Mouse (Mus musculus) hindbrain, embryonic 16.5 days (tissue): ENCODE data around the gene Stub1. TPM values are rescaled to one million over a fixed set of nuclear protein-coding genes. Genes with fewer than 3 reads are reported as not detected.

ENCODE experiments used
- microRNA-seq: library from miRNA; unstranded; fragments of <30 nt; microRNA quantifications from one replicate; pipeline ENCODE4, GENCODE M21; 2017
- polyA plus RNA-seq: library from polyadenylated mRNA; unstranded; fragments of >200 nt; fragmentation: Nextera tagmentation; extraction: Ambion mirVana; gene quantifications from 2 replicates; pipeline ENCODE4 v1.2.1, GENCODE M21; 2015

Stub1 gene
- polyA plus RNA-seq, 1 experiment from 2014 or later, result 428 TPM

Small RNAs within 50 kb of the gene (microRNA-seq; reads per million reads assigned to microRNA genes)
- gene Mir3082, result not detected
- 0.62 reads per million for gene Mir6966

Other genes with a start within 250 kb of the Stub1 start
- gene Gng13, start 116.2 kb downstream of the Stub1 start, polyA plus RNA-seq, result 5.5 and 11.3 TPM in 2 replicates
- 6.4 and 7.4 TPM in 2 replicates for gene Chtf18, start 106.0 kb downstream of the Stub1 start, polyA plus RNA-seq
- gene Rpusd1, start 105.7 kb downstream of the Stub1 start, polyA plus RNA-seq, result 32.9 and 33.0 TPM in 2 replicates
- not detected in 2 replicates for gene Mslnl, start 97.4 kb downstream of the Stub1 start, polyA plus RNA-seq
- gene Msln, start 79.0 kb downstream of the Stub1 start, polyA plus RNA-seq, result 0.52 and 0.76 TPM in 2 replicates
- gene Narfl, start 59.6 kb downstream of the Stub1 start, polyA plus RNA-seq, result 29.9 and 30.4 TPM in 2 replicates
- 149 and 169 TPM in 2 replicates for gene Haghl, start 47.7 kb downstream of the Stub1 start, polyA plus RNA-seq
- 0.21 and 0.28 TPM in 2 replicates for gene Ccdc78, start 46.8 kb downstream of the Stub1 start, polyA plus RNA-seq
- 99.9 and 103 TPM in 2 replicates for gene Fam173a, start 40.5 kb downstream of the Stub1 start, polyA plus RNA-seq
- gene AC134908.4, start 37.7 kb downstream of the Stub1 start, polyA plus RNA-seq, result 1.6 and 2.2 TPM in 2 replicates
- 79.4 and 88.8 TPM in 2 replicates for gene Metrn, start 36.3 kb downstream of the Stub1 start, polyA plus RNA-seq
- 38.1 and 43.0 TPM in 2 replicates for gene Fbxl16, start 24.3 kb downstream of the Stub1 start, polyA plus RNA-seq
- 29.7 and 32.7 TPM in 2 replicates for gene Wdr24, start 9.8 kb downstream of the Stub1 start, polyA plus RNA-seq
- gene Jmjd8, start 4.5 kb downstream of the Stub1 start, polyA plus RNA-seq, result 51.0 and 55.4 TPM in 2 replicates
- 61.6 and 73.4 TPM in 2 replicates for gene Rhbdl1, start 3.9 kb upstream of the Stub1 start, polyA plus RNA-seq
- 14.8 and 15.4 TPM in 2 replicates for gene Gm20683, start 8.4 kb upstream of the Stub1 start, polyA plus RNA-seq
- 16.9 and 20.3 TPM in 2 replicates for gene Rhot2, start 11.4 kb upstream of the Stub1 start, polyA plus RNA-seq
- gene Wdr90, start 28.1 kb upstream of the Stub1 start, polyA plus RNA-seq, result 13.1 and 16.2 TPM in 2 replicates
- 34.1 and 38.9 TPM in 2 replicates for gene Mcrip2, start 35.4 kb upstream of the Stub1 start, polyA plus RNA-seq
- 63.4 and 67.5 TPM in 2 replicates for gene Mettl26, start 41.7 kb upstream of the Stub1 start, polyA plus RNA-seq
- 0.34 and 0.51 TPM in 2 replicates for gene Wfikkn1, start 47.5 kb upstream of the Stub1 start, polyA plus RNA-seq
- gene Rab40c, start 86.3 kb upstream of the Stub1 start, polyA plus RNA-seq, result 49.5 and 50.8 TPM in 2 replicates
- gene Pigq, start 111.5 kb upstream of the Stub1 start, polyA plus RNA-seq, result 83.1 and 90.5 TPM in 2 replicates
- 0.19 and 0.52 TPM in 2 replicates for gene Nhlrc4, start 111.6 kb upstream of the Stub1 start, polyA plus RNA-seq
- gene A930017K11Rik, start 119.2 kb upstream of the Stub1 start, polyA plus RNA-seq, result 3.9 and 4.7 TPM in 2 replicates
- 20.6 and 25.5 TPM in 2 replicates for gene Capn15, start 152.4 kb upstream of the Stub1 start, polyA plus RNA-seq
- gene Rab11fip3, start 236.2 kb upstream of the Stub1 start, polyA plus RNA-seq, result 12.8 and 23.0 TPM in 2 replicates